Mouse (Mus musculus) olfactory bulb, adult 2 months (tissue): Measurements from ENCODE around the gene Rasd2. TPM values are rescaled to one million over a fixed set of nuclear protein-coding genes. Genes with fewer than 3 reads are reported as not detected.

Experiments
- H3K27ac ChIP-seq: fragments of 200-500 bp; 2 replicates; pipeline ENCODE4 v1.5.1; 2012; ENCODE audit warnings: low read depth, low read length; ENCODE audit not compliant: insufficient read depth
- H3K4me1 ChIP-seq: fragments of 200-500 bp; 2 replicates; pipeline ENCODE4 v1.6.1; 2012; ENCODE audit warnings: low read length; ENCODE audit not compliant: control insufficient read depth, insufficient read depth
- H3K4me3 ChIP-seq: fragments of 200-500 bp; 2 replicates; pipeline ENCODE4 v1.5.1; 2012; ENCODE audit warnings: mild to moderate bottlenecking, low read depth, low read length, moderate library complexity; ENCODE audit not compliant: insufficient read depth
- CTCF ChIP-seq: fragments of 200-500 bp; IDR thresholded peaks from 2 replicates; pipeline ENCODE4 v1.5.1; 2012; ENCODE audit warnings: low read depth, mild to moderate bottlenecking, low read length, moderate library complexity; ENCODE audit not compliant: insufficient read depth
- POLR2A ChIP-seq: fragments of 200-500 bp; IDR thresholded peaks from 2 replicates; pipeline ENCODE4 v1.6.1; 2012; ENCODE audit warnings: mild to moderate bottlenecking, low read depth, low read length, moderate library complexity; ENCODE audit not compliant: insufficient read depth
- WGBS: fragments of 180-500 bp; shearing (Covaris S2); methylation state at CpG from one replicate; pipeline ENCODE4 v1.1.7; 2018; 5-methylcytosine and 5-hydroxymethylcytosine counted together
- polyA plus RNA-seq: library from polyadenylated mRNA; stranded (reverse); fragments of >200 nt; gene quantifications from 2 replicates; pipeline ENCODE4 v1.2.4, GENCODE M21; 2012; ENCODE audit warnings: low replicate concordance; ENCODE audit not compliant: missing spikeins, insufficient read depth, insufficient read length

The Rasd2 gene
- not detected in 2 replicates for polyA plus RNA-seq

GRCm38 (mm10) chr8:75213686-75214085 is at the start of gene Rasd2:
TSS of gene Rasd2 (plus strand) at chr8:75213944.
- TF ChIP-seq CTCF (no peak), POLR2A (no peak)
- peaks cover 21% of the 10 kb centered on the region for H3K4me1 ChIP-seq
- no peak within 1 kb of the TSS for H3K27ac ChIP-seq
- WGBS = 2% methylated on average over 42 of the region's 42 CpGs
- peak within 1 kb of the TSS; percentile 71 for H3K4me3 ChIP-seq

- no peak for TF ChIP-seq CTCF
- no peak for TF ChIP-seq POLR2A
- no peak overlapping the region for H3K4me3 ChIP-seq
- 52% methylated on average over 5 of the region's 5 CpGs for WGBS
- H3K27ac ChIP-seq = no peak overlapping the region
- no peaks in the 10 kb centered on the region for H3K4me1 ChIP-seq
These were observed 44.4 kb upstream of the Rasd2 start for GRCm38 (mm10) chr8:75169363-75169762.

- Histone ChIP-seq H3K4me3 (no peak overlapping the region), H3K4me1 (no peaks in the 10 kb centered on the region), H3K27ac (no peak overlapping the region)
- no peak for TF ChIP-seq CTCF
- no peak for TF ChIP-seq POLR2A
- WGBS = 86% methylated on average over 6 of the region's 6 CpGs
These were observed 41.6 kb upstream of the Rasd2 start for GRCm38 (mm10) chr8:75172009-75172685.

- no peak overlapping the region for H3K27ac ChIP-seq
- peaks cover 6% of the 10 kb centered on the region for H3K4me1 ChIP-seq
- H3K4me3 ChIP-seq = no peak overlapping the region
- no peak for TF ChIP-seq CTCF
- no peak for TF ChIP-seq POLR2A
- WGBS = 87% methylated on average over 3 of the region's 3 CpGs
These were observed 20.7 kb upstream of the Rasd2 start for GRCm38 (mm10) chr8:75193022-75193421.

- 38% methylated on average over 4 of the region's 4 CpGs for WGBS
- H3K4me1 ChIP-seq = peaks cover 12% of the 10 kb centered on the region
- no peak overlapping the region for H3K4me3 ChIP-seq
- TF ChIP-seq CTCF (no peak), POLR2A (no peak)
- no peak overlapping the region for H3K27ac ChIP-seq
These were observed 19.2 kb upstream of the Rasd2 start for GRCm38 (mm10) chr8:75194473-75195071.

GRCm38 (mm10) chr8:75197170-75197569 is 16.6 kb upstream of the Rasd2 start:
- no peak overlapping the region for H3K27ac ChIP-seq
- TF ChIP-seq POLR2A (no peak), CTCF (no peak)
- H3K4me3 ChIP-seq = no peak overlapping the region
- H3K4me1 ChIP-seq = peaks cover 12% of the 10 kb centered on the region
- WGBS = 81% methylated on average over 3 of the region's 3 CpGs

GRCm38 (mm10) chr8:75197862-75198261 is 15.9 kb upstream of the Rasd2 start:
- Histone ChIP-seq H3K27ac (no peak overlapping the region), H3K4me3 (no peak overlapping the region), H3K4me1 (peaks cover 12% of the 10 kb centered on the region)
- TF ChIP-seq POLR2A = no peak
- TF ChIP-seq CTCF = no peak
- WGBS = 70% methylated on average over 4 of the region's 4 CpGs

GRCm38 (mm10) chr8:75198300-75198699 is 15.4 kb upstream of the Rasd2 start:
- Histone ChIP-seq H3K27ac (no peak overlapping the region), H3K4me1 (peaks cover 12% of the 10 kb centered on the region), H3K4me3 (no peak overlapping the region)
- no peak for TF ChIP-seq CTCF
- TF ChIP-seq POLR2A = no peak

- Histone ChIP-seq H3K4me3 (no peak overlapping the region), H3K4me1 (peaks cover 11% of the 10 kb centered on the region), H3K27ac (no peak overlapping the region)
- no peak for TF ChIP-seq POLR2A
- no peak for TF ChIP-seq CTCF
- 64% methylated on average over 5 of the region's 5 CpGs for WGBS
These were observed 14.6 kb upstream of the Rasd2 start for GRCm38 (mm10) chr8:75198988-75199765.
